Mouse (Mus musculus) right cerebral cortex, adult 2 months (tissue): ENCODE data around the gene Cdkn2aipnl.

Experiments used
- DNase-seq, 2 experiments: peaks; one replicate each; pipeline ENCODE4 v3.0.0; 2021 to 2022; ENCODE audit warnings: low spot score in 2 of 2

Gene Cdkn2aipnl

GRCm38 (mm10) chr11:52003772-52004528, 36.5 kb downstream of the Cdkn2aipnl start, which contains the start of gene Cdkl3:
Gene Cdkl3, plus strand, starts transcription at chr11:52004221.
- peak; percentile 86 to 88 for DNase-seq

DNA sequence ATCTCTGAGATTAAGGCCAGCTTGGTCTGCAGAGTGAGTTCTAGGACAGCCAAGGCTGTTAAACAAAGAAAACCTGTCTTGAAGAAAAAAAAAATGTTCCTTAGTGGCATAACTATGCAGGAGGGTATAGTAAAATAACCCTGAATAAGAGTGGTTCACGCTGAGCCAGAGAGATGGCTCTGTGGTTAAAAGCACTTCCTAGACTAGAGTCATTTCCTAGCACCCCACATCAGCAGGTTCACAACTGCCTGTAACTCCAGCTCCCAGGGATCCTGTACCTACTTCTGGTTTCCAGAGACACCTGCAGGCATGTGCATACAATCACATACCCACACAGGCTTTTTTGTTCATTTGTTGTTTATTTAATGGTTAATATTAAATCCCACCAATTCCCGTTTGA, 38.1 kb downstream of the Cdkn2aipnl start:
- no peak for DNase-seq

- DNase-seq = no peak
These were observed 43.5 kb downstream of the Cdkn2aipnl start for GRCm38 (mm10) chr11:52011011-52011410.

- no peak for DNase-seq
These were observed 44.1 kb downstream of the Cdkn2aipnl start for GRCm38 (mm10) chr11:52011541-52011940.

DNA sequence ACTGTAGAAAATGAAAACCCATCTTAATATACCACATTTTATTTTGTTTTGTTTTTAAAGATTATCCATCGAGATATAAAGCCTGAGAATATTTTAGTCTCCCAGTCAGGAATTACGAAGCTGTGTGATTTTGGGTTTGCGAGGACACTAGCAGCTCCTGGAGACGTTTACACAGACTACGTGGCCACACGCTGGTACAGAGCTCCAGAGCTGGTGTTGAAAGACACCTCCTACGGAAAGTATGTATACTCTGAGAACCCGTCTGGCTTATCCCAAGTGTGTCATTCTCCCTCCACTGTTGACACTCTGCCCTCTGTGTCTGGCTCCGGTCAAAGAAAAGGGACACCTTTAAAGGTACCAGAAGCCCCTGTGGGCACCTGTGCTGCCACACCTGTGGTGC, 50.8 kb downstream of the Cdkn2aipnl start:
- peak in 1 of 2 experiments; percentile 37 for DNase-seq
